Mouse (Mus musculus): ENCODE data around the gene Tspan9. TPM values are rescaled to one million over a fixed set of nuclear protein-coding genes. Genes with fewer than 3 reads are reported as not detected.

The Tspan9 gene
- polyA plus RNA-seq, 1 experiment from 2014 or later: 130 TPM

GRCm38 (mm10) chr6:128164632-128165031, 21.2 kb upstream of the Tspan9 start:
- H3K9me3 ChIP-seq (replicated peaks; ENCODE audit: control insufficient read depth, low read length): no peaks in the 10 kb centered on the region
- H3K27me3 ChIP-seq (ENCODE audit: control insufficient read depth, insufficient read depth, low read length): no peaks in the 10 kb centered on the region
- no peaks in the 10 kb centered on the region for H3K36me3 ChIP-seq (ENCODE audit: control insufficient read depth, insufficient read depth, low read length)
- H3K4me1 ChIP-seq (ENCODE audit: control insufficient read depth, insufficient read depth, low read length): no peaks in the 10 kb centered on the region
- WGBS (ENCODE audit: insufficient replicate concordance): 78% methylated on average over 7 of the region's 8 CpGs
- H3K4me2 ChIP-seq: no peak overlapping the region
- ATAC-seq (replicated peaks; ENCODE audit: insufficient number of reproducible peaks, low FRiP score, low TSS enrichment): no peak
- H3K4me3 ChIP-seq (ENCODE audit: low read depth, low read length): no peak overlapping the region
- no peak overlapping the region for H3K27ac ChIP-seq (ENCODE audit: low read depth, low read length)
- no peak overlapping the region for H3K9ac ChIP-seq (ENCODE audit: low read depth, low read length)

DNA sequence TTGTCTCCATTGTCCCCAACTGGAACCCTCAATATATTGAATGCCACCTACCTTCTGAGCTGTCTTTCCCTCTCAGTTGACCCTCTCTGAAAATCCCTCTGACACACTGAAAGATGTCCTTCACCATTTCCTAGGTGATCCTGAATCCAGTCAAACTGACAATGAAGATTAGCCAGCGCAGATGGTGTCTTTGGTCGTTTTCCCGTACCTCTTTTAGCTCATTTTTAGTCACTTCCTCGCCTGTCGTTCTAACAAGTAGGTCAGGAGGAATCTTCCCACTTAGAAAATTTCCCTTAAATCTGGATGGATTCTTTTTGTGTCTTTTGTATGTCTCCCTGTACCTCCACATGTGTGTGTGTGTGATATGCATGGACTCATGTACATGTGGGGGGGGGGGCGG, 15.7 kb upstream of the Tspan9 start:
- Histone ChIP-seq H3K36me3 (ENCODE audit: control insufficient read depth, insufficient read depth, low read length) (no peaks in the 10 kb centered on the region), H3K4me3 (ENCODE audit: low read depth, low read length) (no peak overlapping the region), H3K27ac (ENCODE audit: low read depth, low read length) (no peak overlapping the region), H3K27me3 (ENCODE audit: control insufficient read depth, insufficient read depth, low read length) (no peaks in the 10 kb centered on the region), H3K9me3 (replicated peaks; ENCODE audit: control insufficient read depth, low read length) (no peaks in the 10 kb centered on the region), H3K4me1 (ENCODE audit: control insufficient read depth, insufficient read depth, low read length) (no peaks in the 10 kb centered on the region), H3K9ac (ENCODE audit: low read depth, low read length) (no peak overlapping the region), H3K4me2 (no peak overlapping the region)
- 78% methylated on average over 6 of the region's 6 CpGs for WGBS (ENCODE audit: insufficient replicate concordance)
- no peak for ATAC-seq (replicated peaks; ENCODE audit: insufficient number of reproducible peaks, low FRiP score, low TSS enrichment)

DNA sequence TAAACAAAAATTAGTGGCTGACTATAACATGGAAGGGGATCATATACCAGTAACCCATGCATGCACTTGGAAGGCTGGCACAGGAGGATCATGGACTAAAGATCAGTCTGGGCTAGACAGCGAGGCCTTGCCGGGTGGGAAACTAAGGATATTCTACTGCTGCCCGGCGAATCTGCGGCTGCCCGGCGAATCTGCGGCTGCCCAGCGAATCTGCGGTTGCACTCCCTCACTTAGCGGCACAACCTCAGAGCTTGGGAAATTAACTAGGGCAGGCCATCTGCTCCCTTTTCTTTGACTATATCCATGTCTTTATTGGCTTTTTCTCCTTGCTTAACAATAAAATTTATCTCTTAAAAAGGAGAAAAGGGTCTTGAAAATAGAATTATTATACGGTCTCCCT, 14.6 kb upstream of the Tspan9 start:
- Histone ChIP-seq H3K9me3 (replicated peaks; ENCODE audit: control insufficient read depth, low read length) (no peaks in the 10 kb centered on the region), H3K9ac (ENCODE audit: low read depth, low read length) (no peak overlapping the region), H3K27me3 (ENCODE audit: control insufficient read depth, insufficient read depth, low read length) (no peaks in the 10 kb centered on the region), H3K4me3 (ENCODE audit: low read depth, low read length) (no peak overlapping the region), H3K4me2 (no peak overlapping the region), H3K27ac (ENCODE audit: low read depth, low read length) (no peak overlapping the region), H3K36me3 (ENCODE audit: control insufficient read depth, insufficient read depth, low read length) (no peaks in the 10 kb centered on the region), H3K4me1 (ENCODE audit: control insufficient read depth, insufficient read depth, low read length) (no peaks in the 10 kb centered on the region)
- 73% methylated on average over 12 of the region's 12 CpGs for WGBS (ENCODE audit: insufficient replicate concordance)
- ATAC-seq (replicated peaks; ENCODE audit: insufficient number of reproducible peaks, low FRiP score, low TSS enrichment): no peak

- Histone ChIP-seq H3K4me2 (no peak overlapping the region), H3K36me3 (ENCODE audit: control insufficient read depth, insufficient read depth, low read length) (no peaks in the 10 kb centered on the region), H3K9ac (ENCODE audit: low read depth, low read length) (no peak overlapping the region), H3K27me3 (ENCODE audit: control insufficient read depth, insufficient read depth, low read length) (no peaks in the 10 kb centered on the region), H3K27ac (ENCODE audit: low read depth, low read length) (no peak overlapping the region), H3K4me3 (ENCODE audit: low read depth, low read length) (no peak overlapping the region), H3K4me1 (ENCODE audit: control insufficient read depth, insufficient read depth, low read length) (no peaks in the 10 kb centered on the region), H3K9me3 (replicated peaks; ENCODE audit: control insufficient read depth, low read length) (no peaks in the 10 kb centered on the region)
- ATAC-seq (replicated peaks; ENCODE audit: insufficient number of reproducible peaks, low FRiP score, low TSS enrichment): no peak
- 74% methylated on average over 4 of the region's 4 CpGs for WGBS (ENCODE audit: insufficient replicate concordance)
Observed at GRCm38 (mm10) chr6:128156476-128156875, 13.1 kb upstream of the Tspan9 start.

DNA sequence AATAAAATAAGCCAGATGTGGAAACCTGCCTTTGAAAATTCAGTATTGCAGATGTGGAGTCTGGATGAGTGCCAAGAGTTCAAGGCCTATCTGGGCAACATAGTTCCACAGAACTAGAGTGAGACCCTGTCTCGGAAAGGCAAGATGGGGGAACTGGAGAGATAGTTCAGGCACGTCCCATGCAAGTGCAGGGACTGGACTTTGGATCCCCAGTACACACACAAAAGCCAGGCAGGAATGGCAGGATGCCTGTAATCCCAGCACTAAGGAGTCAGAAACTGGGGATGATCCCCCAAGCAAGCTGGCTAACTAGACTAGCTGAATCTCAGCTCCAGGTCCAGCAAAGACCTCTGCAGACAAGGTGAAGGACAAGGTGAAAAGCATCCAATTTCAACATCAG, 12.5 kb upstream of the Tspan9 start:
- Histone ChIP-seq H3K36me3 (ENCODE audit: control insufficient read depth, insufficient read depth, low read length) (no peaks in the 10 kb centered on the region), H3K4me1 (ENCODE audit: control insufficient read depth, insufficient read depth, low read length) (no peaks in the 10 kb centered on the region), H3K4me3 (ENCODE audit: low read depth, low read length) (no peak overlapping the region), H3K9me3 (replicated peaks; ENCODE audit: control insufficient read depth, low read length) (no peaks in the 10 kb centered on the region), H3K4me2 (no peak overlapping the region), H3K27ac (ENCODE audit: low read depth, low read length) (no peak overlapping the region), H3K27me3 (ENCODE audit: control insufficient read depth, insufficient read depth, low read length) (no peaks in the 10 kb centered on the region), H3K9ac (ENCODE audit: low read depth, low read length) (no peak overlapping the region)
- 70% methylated on average over 2 of the region's 2 CpGs for WGBS (ENCODE audit: insufficient replicate concordance)
- no peak for ATAC-seq (replicated peaks; ENCODE audit: insufficient number of reproducible peaks, low FRiP score, low TSS enrichment)

- Histone ChIP-seq H3K27ac (ENCODE audit: low read depth, low read length) (no peak overlapping the region), H3K36me3 (ENCODE audit: control insufficient read depth, insufficient read depth, low read length) (no peaks in the 10 kb centered on the region), H3K4me2 (no peak overlapping the region), H3K4me3 (ENCODE audit: low read depth, low read length) (no peak overlapping the region), H3K27me3 (ENCODE audit: control insufficient read depth, insufficient read depth, low read length) (no peaks in the 10 kb centered on the region), H3K4me1 (ENCODE audit: control insufficient read depth, insufficient read depth, low read length) (peaks cover 12% of the 10 kb centered on the region), H3K9me3 (replicated peaks; ENCODE audit: control insufficient read depth, low read length) (no peaks in the 10 kb centered on the region), H3K9ac (ENCODE audit: low read depth, low read length) (no peak overlapping the region)
- 55% methylated on average over 6 of the region's 6 CpGs for WGBS (ENCODE audit: insufficient replicate concordance)
- ATAC-seq (replicated peaks; ENCODE audit: insufficient number of reproducible peaks, low FRiP score, low TSS enrichment): no peak
Observed at GRCm38 (mm10) chr6:128145765-128146164, 2.4 kb upstream of the Tspan9 start.

GRCm38 (mm10) chr6:128142369-128143278, 770 bp downstream of the Tspan9 start:
- Histone ChIP-seq H3K27ac (ENCODE audit: low read depth, low read length) (peak overlapping the region; percentile 81), H3K4me2 (peak overlapping the region; percentile 80), H3K9me3 (replicated peaks; ENCODE audit: control insufficient read depth, low read length) (no peaks in the 10 kb centered on the region), H3K9ac (ENCODE audit: low read depth, low read length) (peak overlapping the region; percentile 80), H3K36me3 (ENCODE audit: control insufficient read depth, insufficient read depth, low read length) (no peaks in the 10 kb centered on the region), H3K4me3 (ENCODE audit: low read depth, low read length) (peak overlapping the region; percentile 74), H3K27me3 (ENCODE audit: control insufficient read depth, insufficient read depth, low read length) (no peaks in the 10 kb centered on the region), H3K4me1 (ENCODE audit: control insufficient read depth, insufficient read depth, low read length) (peaks cover 15% of the 10 kb centered on the region)
- 2% methylated on average over 20 of the region's 20 CpGs for WGBS (ENCODE audit: insufficient replicate concordance)
- ATAC-seq (replicated peaks; ENCODE audit: insufficient number of reproducible peaks, low FRiP score, low TSS enrichment): peak; percentile 43; the same call in 1 of the 2 replicates

DNA sequence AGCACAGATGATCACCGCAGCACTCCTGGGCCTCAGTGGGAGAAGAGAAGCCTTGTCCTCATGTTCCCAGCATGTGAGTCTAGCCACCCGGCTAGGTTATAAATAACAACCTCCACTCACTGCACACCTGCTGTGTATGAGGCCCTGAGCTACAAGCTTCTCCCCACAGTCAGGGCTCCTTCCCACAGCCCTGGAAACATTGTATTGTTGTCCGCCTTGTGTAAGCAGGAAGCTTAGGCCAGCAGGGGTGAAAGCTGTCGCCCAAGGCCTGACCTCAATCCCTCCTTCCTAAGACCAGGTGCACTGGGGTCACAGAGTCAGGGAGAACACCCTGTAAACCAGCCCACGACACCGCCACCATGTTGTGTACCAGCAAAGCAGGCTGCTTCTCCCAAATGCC, 2.7 kb downstream of the Tspan9 start:
- Histone ChIP-seq H3K4me2 (no peak overlapping the region), H3K27me3 (ENCODE audit: control insufficient read depth, insufficient read depth, low read length) (no peaks in the 10 kb centered on the region), H3K36me3 (ENCODE audit: control insufficient read depth, insufficient read depth, low read length) (no peaks in the 10 kb centered on the region), H3K4me1 (ENCODE audit: control insufficient read depth, insufficient read depth, low read length) (peaks cover 24% of the 10 kb centered on the region), H3K27ac (ENCODE audit: low read depth, low read length) (no peak overlapping the region), H3K9me3 (replicated peaks; ENCODE audit: control insufficient read depth, low read length) (no peaks in the 10 kb centered on the region), H3K4me3 (ENCODE audit: low read depth, low read length) (no peak overlapping the region), H3K9ac (ENCODE audit: low read depth, low read length) (0 out of 2 replicates have a peak overlapping the region, but pooled peaks have one; percentile 3)
- no peak for ATAC-seq (replicated peaks; ENCODE audit: insufficient number of reproducible peaks, low FRiP score, low TSS enrichment)
- 62% methylated on average over 6 of the region's 6 CpGs for WGBS (ENCODE audit: insufficient replicate concordance)

- no peak for ATAC-seq (replicated peaks; ENCODE audit: insufficient number of reproducible peaks, low FRiP score, low TSS enrichment)
- WGBS (ENCODE audit: insufficient replicate concordance): 92% methylated on average over 4 of the region's 4 CpGs
- Histone ChIP-seq H3K9me3 (replicated peaks; ENCODE audit: control insufficient read depth, low read length) (no peaks in the 10 kb centered on the region), H3K27ac (ENCODE audit: low read depth, low read length) (no peak overlapping the region), H3K36me3 (ENCODE audit: control insufficient read depth, insufficient read depth, low read length) (no peaks in the 10 kb centered on the region), H3K27me3 (ENCODE audit: control insufficient read depth, insufficient read depth, low read length) (no peaks in the 10 kb centered on the region), H3K4me1 (ENCODE audit: control insufficient read depth, insufficient read depth, low read length) (peaks cover 49% of the 10 kb centered on the region), H3K4me3 (ENCODE audit: low read depth, low read length) (no peak overlapping the region), H3K4me2 (no peak overlapping the region), H3K9ac (ENCODE audit: low read depth, low read length) (no peak overlapping the region)
Observed at GRCm38 (mm10) chr6:128137855-128138254, 5.5 kb downstream of the Tspan9 start.
